ENCODE assay signal across 24 mouse cellular contexts in genomic region chr7:122272334-122272733, GRCm38 (mm10). TPM values are rescaled to one million over a fixed set of nuclear protein-coding genes. Genes with fewer than 3 reads are reported as not detected.
DNase-seq lines count a peak whose midpoint lies in the region; ATAC-seq and TF ChIP-seq lines count a peak whose summit lies in the region.
"Had no signal": no experiment of that assay in that cellular context is flagged by ENCODE, and none has a peak within 500 bp of the region (broad histone marks: within the 10 kb centered on the region; RNA-seq: fewer than 3 reads in every experiment).

No protein-coding gene starts in this region.

- TF ChIP-seq CTCF in CH12.LX (conservative IDR thresholded peaks at IDR 0.05 in 1 of 2, IDR thresholded peaks at IDR 0.05 in 1 of 2; ENCODE audit: low read depth in 2 of 2, low read length in 2 of 2), result no peak
- no peak for TF ChIP-seq CTCF in hindbrain, postnatal 0 days (IDR thresholded peaks at IDR 0.05; ENCODE audit: low read depth)

- ATAC-seq in heart, embryonic 11.5 days (replicated peaks; ENCODE audit: insufficient number of reproducible peaks, low FRiP score, low TSS enrichment), result no peak
- peak; percentile 77 for ATAC-seq in megakaryocyte, adult 5-6 weeks (ENCODE audit: poor library complexity, severe bottlenecking)
- ATAC-seq in hindbrain, postnatal 0 days, result no peak
- ATAC-seq: CD4-positive, CD25-positive, alpha-beta regulatory T cell, adult 4 months; forebrain, embryonic 13.5 days; forebrain, embryonic 15.5 days; forebrain, postnatal 0 days had no signal

- TF ChIP-seq RAD21 in CH12.LX (IDR thresholded peaks at IDR 0.05; ENCODE audit: low read depth, low read length), result no peak

- no peaks in the 10 kb centered on the region for H3K79me2 ChIP-seq in CH12.LX (replicated peaks; ENCODE audit: control insufficient read depth, extremely low read depth, insufficient read depth, poor library complexity, severe bottlenecking)

- H3K4me1 ChIP-seq in heart, embryonic 11.5 days (ENCODE audit: control insufficient read depth, insufficient read depth, low read length), result no peaks in the 10 kb centered on the region
- H3K4me1 ChIP-seq in CH12.LX (ENCODE audit: control insufficient read depth in 1 of 2, insufficient read depth in 2 of 2), result peaks cover 10 to 12% of the 10 kb centered on the region in 2 experiments
- no peaks in the 10 kb centered on the region for H3K4me1 ChIP-seq in hindbrain, postnatal 0 days (ENCODE audit: insufficient read depth, low read length)
- H3K4me1 ChIP-seq: embryonic facial prominence, embryonic 10.5 days; embryonic facial prominence, embryonic 12.5 days; forebrain, embryonic 13.5 days had no signal

- H3K9ac ChIP-seq in heart, embryonic 11.5 days (ENCODE audit: low read depth, low read length), result no peak overlapping the region
- H3K9ac ChIP-seq in CH12.LX (ENCODE audit: insufficient read depth, low read depth), result no peak overlapping the region
- H3K9ac ChIP-seq in hindbrain, postnatal 0 days (replicated peaks; ENCODE audit: low read length), result no peak overlapping the region
- H3K9ac ChIP-seq: embryonic facial prominence, embryonic 12.5 days; forebrain, embryonic 13.5 days; forebrain, embryonic 15.5 days; forebrain, postnatal 0 days had no signal

- WGBS in heart, embryonic 11.5 days (ENCODE audit: insufficient replicate concordance), result 67% methylated on average over 2 of the region's 2 CpGs
- 84% methylated on average over 2 of the region's 2 CpGs for WGBS in hindbrain, postnatal 0 days

- H3K27ac ChIP-seq in heart, embryonic 11.5 days (ENCODE audit: low read depth, low read length), result no peak overlapping the region
- H3K27ac ChIP-seq in CH12.LX (ENCODE audit: insufficient read depth, low read depth), result no peak overlapping the region
- no peak overlapping the region for H3K27ac ChIP-seq in hindbrain, postnatal 0 days
- H3K27ac ChIP-seq: embryonic facial prominence, embryonic 10.5 days; embryonic facial prominence, embryonic 12.5 days; forebrain, embryonic 13.5 days; forebrain, embryonic 15.5 days had no signal

- no peak for TF ChIP-seq POLR2A in CH12.LX (IDR thresholded peaks at IDR 0.05; ENCODE audit: low read depth, low read length)

- H3K4me3 ChIP-seq in heart, embryonic 11.5 days (ENCODE audit: low read depth, low read length), result no peak overlapping the region
- no peak overlapping the region for H3K4me3 ChIP-seq in CH12.LX (replicated peaks in 1 of 3; ENCODE audit: low read depth in 2 of 3, low read length in 2 of 3, poor library complexity in 1 of 3)
- H3K4me3 ChIP-seq in hindbrain, postnatal 0 days (ENCODE audit: low read length), result no peak overlapping the region
- H3K4me3 ChIP-seq: embryonic facial prominence, embryonic 10.5 days; embryonic facial prominence, embryonic 12.5 days; forebrain, embryonic 13.5 days; forebrain, embryonic 15.5 days had no signal

- no peak overlapping the region for H3K4me2 ChIP-seq in heart, embryonic 11.5 days
- H3K4me2 ChIP-seq in CH12.LX (ENCODE audit: insufficient read depth, low read depth, poor library complexity, severe bottlenecking), result no peak overlapping the region
- no peak overlapping the region for H3K4me2 ChIP-seq in hindbrain, postnatal 0 days (ENCODE audit: low read depth, low read length)
- H3K4me2 ChIP-seq: embryonic facial prominence, embryonic 12.5 days; forebrain, embryonic 13.5 days; forebrain, embryonic 15.5 days had no signal

- dilution Hi-C loops in CH12.LX (cut with MboI; ENCODE audit: extremely low pct_ligation_motif_present, extremely low pct_unique_long_range_greater_than_20kb, low sequenced_read_pairs), result no loop called here

- TF ChIP-seq EP300 in CH12.LX (IDR thresholded peaks at IDR 0.05; ENCODE audit: low read length), result peak; percentile 62

- no peaks in the 10 kb centered on the region for H3K9me3 ChIP-seq in heart, embryonic 11.5 days (replicated peaks; ENCODE audit: control insufficient read depth, low read length)
- H3K9me3 ChIP-seq in CH12.LX (replicated peaks; ENCODE audit: low read length), result peaks cover 2% of the 10 kb centered on the region
- no peaks in the 10 kb centered on the region for H3K9me3 ChIP-seq in hindbrain, postnatal 0 days (ENCODE audit: low read length)
- H3K9me3 ChIP-seq: embryonic facial prominence, embryonic 10.5 days; embryonic facial prominence, embryonic 12.5 days; forebrain, embryonic 13.5 days; forebrain, embryonic 15.5 days had no signal

- H3K27me3 ChIP-seq in heart, embryonic 11.5 days (ENCODE audit: control insufficient read depth, insufficient read depth, low read length), result no peaks in the 10 kb centered on the region
- no peaks in the 10 kb centered on the region for H3K27me3 ChIP-seq in CH12.LX (replicated peaks)
- H3K27me3 ChIP-seq in splenic B cell, adult 2 months (ENCODE audit: control insufficient read depth, insufficient read depth, low read length, poor library complexity, severe bottlenecking), result no peaks in the 10 kb centered on the region
- no peaks in the 10 kb centered on the region for H3K27me3 ChIP-seq in hindbrain, postnatal 0 days (ENCODE audit: insufficient read depth, low read length)
- H3K27me3 ChIP-seq: embryonic facial prominence, embryonic 12.5 days; forebrain, embryonic 13.5 days; forebrain, embryonic 15.5 days had no signal

- DNase-seq in heart, adult 11 months, result peak; percentile 50
- DNase-seq in CH12.LX (ENCODE audit: extremely low read depth), result no peak
- DNase-seq in splenic B cell, adult 2 months (ENCODE audit: low read depth, low spot score), result peak; percentile 47
- no peak for DNase-seq in cerebellum, adult 11 months
- no peak for DNase-seq in hindbrain, postnatal 0 days (ENCODE audit: low spot score)
- DNase-seq: adrenal gland, adult 8-10 months; adrenal gland, postnatal 14 days; adrenal gland, postnatal 36 days; B cell, adult 2 months; cerebellum, adult 11-12 months; cerebellum, adult 9-10 months; cerebellum, postnatal 10 days; cerebellum, postnatal 25 days; forebrain, postnatal 0 days had no signal

- H3K36me3 ChIP-seq in heart, embryonic 11.5 days (ENCODE audit: control insufficient read depth, insufficient read depth, low read length), result no peaks in the 10 kb centered on the region
- H3K36me3 ChIP-seq in CH12.LX (replicated peaks in 1 of 2; ENCODE audit: control insufficient read depth in 1 of 2, insufficient read depth in 1 of 2, low read length in 1 of 2), result no peaks in the 10 kb centered on the region
- no peaks in the 10 kb centered on the region for H3K36me3 ChIP-seq in splenic B cell, adult 2 months (ENCODE audit: control insufficient read depth, insufficient read depth, low read length, poor library complexity, severe bottlenecking)
- no peaks in the 10 kb centered on the region for H3K36me3 ChIP-seq in hindbrain, postnatal 0 days (ENCODE audit: insufficient read depth, low read length)
- H3K36me3 ChIP-seq: embryonic facial prominence, embryonic 10.5 days; embryonic facial prominence, embryonic 12.5 days; forebrain, embryonic 15.5 days had no signal

- in situ Hi-C loops in CH12.LX (cut with MboI; ENCODE audit: low pct_ligation_motif_present, low pct_unique_long_range_greater_than_20kb, low sequenced_read_pairs), result no loop called here

TF ChIP-seq in CH12.LX, 34 proteins besides CTCF, POLR2A, EP300 and RAD21:
- TF ChIP-seq JUN (IDR thresholded peaks at IDR 0.05; ENCODE audit: insufficient read depth, low read depth, low read length) (no peak), IRF4 (IDR thresholded peaks at IDR 0.05; ENCODE audit: low read depth, low read length) (peak; percentile 57; the same call in 1 of the 2 replicates), ETS1 (conservative IDR thresholded peaks at IDR 0.05; ENCODE audit: low read depth, low read length) (peak; percentile 74), JUND (conservative IDR thresholded peaks at IDR 0.05; ENCODE audit: low read depth, low read length) (0 out of 2 replicates have a peak, but pooled peaks have one; percentile 32), SMC3 (IDR thresholded peaks at IDR 0.05; ENCODE audit: low read depth, low read length) (no peak), HCFC1 (IDR thresholded peaks at IDR 0.05; ENCODE audit: low read depth, low read length) (no peak), TCF12 (IDR thresholded peaks at IDR 0.05; ENCODE audit: low read depth, low read length) (0 out of 2 replicates have a peak, but pooled peaks have one; percentile 15)
TF ChIP-seq in CH12.LX: peak in this region for 4.

RNA-seq across cellular contexts. Expression of gene Prkcb, which starts 16.2 kb away (rescaled TPM):
- 11.7 and 13.3 TPM in 2 replicates for polyA plus RNA-seq in heart, embryonic 11.5 days (2014; fragmentation: Nextera tagmentation; extraction: Ambion mirVana)
- total RNA-seq in CH12.LX (2012; rRNA removed), result 270 and 337 TPM in 2 replicates
- total RNA-seq in CH12.LX (2014; rRNA removed), result 289 and 323 TPM in 2 replicates
- 381 and 463 TPM in 2 replicates for polyA plus RNA-seq in CH12.LX (2012; ENCODE audit: insufficient read length, low read depth)
- total RNA-seq in megakaryocyte, adult 5-6 weeks (2015), result 131 and 135 TPM in 2 replicates
- total RNA-seq in megakaryocyte, adult 5-6 weeks (2017), result 85.9 and 96.3 TPM in 2 replicates
- 255 and 261 TPM in 2 replicates for total RNA-seq in hindbrain, postnatal 0 days (2014; rRNA removed)
- polyA plus RNA-seq in hindbrain, postnatal 0 days (2015; fragmentation: Nextera tagmentation; extraction: Ambion mirVana), result 187 and 200 TPM in 2 replicates
- total RNA-seq: MEL had no signal

RNA-seq across cellular contexts. Expression of gene Chp2, which starts 53.0 kb away (rescaled TPM):
- polyA plus RNA-seq in heart, embryonic 11.5 days (2014; fragmentation: Nextera tagmentation; extraction: Ambion mirVana), result 0.35 TPM in 1 of 2 replicates, not detected in the other
- total RNA-seq in CH12.LX (2012; rRNA removed) (not detected in 2 replicates), CH12.LX (2014; rRNA removed) (not detected in 2 replicates)
- polyA plus RNA-seq in CH12.LX (2012; ENCODE audit: insufficient read length, low read depth), result not detected in 2 replicates
- total RNA-seq in megakaryocyte, adult 5-6 weeks (2015), result 0.27 TPM in 1 of 2 replicates, not detected in the other
- total RNA-seq in megakaryocyte, adult 5-6 weeks (2017), result 0.18 and 0.94 TPM in 2 replicates
- 0.78 and 1.0 TPM in 2 replicates for total RNA-seq in hindbrain, postnatal 0 days (2014; rRNA removed)
- polyA plus RNA-seq in hindbrain, postnatal 0 days (2015; fragmentation: Nextera tagmentation; extraction: Ambion mirVana), result 1.3 and 1.4 TPM in 2 replicates
- total RNA-seq: ES-E14, MEL had no signal
- polyA plus RNA-seq: CD4-positive, CD25-positive, alpha-beta regulatory T cell, adult 4 months; embryonic facial prominence, embryonic 10.5 days; embryonic facial prominence, embryonic 12.5 days; forebrain, embryonic 11.5 days had no signal

Comparison
In these comparisons a context has a peak if more than half of its experiments do, and no peak if none do; other contexts are left out.
1. DNase-seq: peak in heart, adult 11 months (single experiment) and splenic B cell, adult 2 months (single experiment); none in CH12.LX (single experiment), cerebellum, adult 11 months (single experiment) and hindbrain, postnatal 0 days (single experiment).